Mouse (Mus musculus) ovary, postnatal 14 days (tissue): Measurements from ENCODE around the gene Orm2.

Source experiments
- DNase-seq: peaks from one replicate; pipeline ENCODE4 v3.0.0; 2022; ENCODE audit warnings: low spot score

Orm2 gene

GRCm38 (mm10) chr4:63362150-63362549 is at the start of gene Orm2:
Gene Orm2, plus strand, starts transcription at chr4:63362449.
- no peak for DNase-seq

- DNase-seq = no peak
Observed at GRCm38 (mm10) chr4:63314063-63314462, 48.2 kb upstream of the Orm2 start.

GRCm38 (mm10) chr4:63316076-63316746 is 46.0 kb upstream of the Orm2 start:
- DNase-seq = peak; percentile 22

GRCm38 (mm10) chr4:63319566-63319965 is 42.7 kb upstream of the Orm2 start:
- peak; percentile 67 for DNase-seq

GRCm38 (mm10) chr4:63323275-63323815 is 38.9 kb upstream of the Orm2 start:
- no peak for DNase-seq

GRCm38 (mm10) chr4:63333403-63333802 is 28.8 kb upstream of the Orm2 start:
- no peak for DNase-seq

- DNase-seq = no peak
Observed at GRCm38 (mm10) chr4:63338414-63339076, 23.7 kb upstream of the Orm2 start.

GRCm38 (mm10) chr4:63342491-63342890 is 19.8 kb upstream of the Orm2 start:
- DNase-seq = no peak

- no peak for DNase-seq
Observed at GRCm38 (mm10) chr4:63343608-63344007, 18.6 kb upstream of the Orm2 start.

GRCm38 (mm10) chr4:63344295-63344694 is 18.0 kb upstream of the Orm2 start, which contains the start of gene Orm1:
Gene Orm1, plus strand, starts transcription at chr4:63344560.
- DNase-seq = no peak

GRCm38 (mm10) chr4:63345261-63345660 is 17.0 kb upstream of the Orm2 start:
- DNase-seq = no peak

GRCm38 (mm10) chr4:63346659-63347058 is 15.6 kb upstream of the Orm2 start:
- DNase-seq = no peak

GRCm38 (mm10) chr4:63348524-63348923 is 13.7 kb upstream of the Orm2 start:
- no peak for DNase-seq

GRCm38 (mm10) chr4:63355877-63356665 is 6.2 kb upstream of the Orm2 start, which contains the start of gene Orm3:
Gene Orm3, plus strand, starts transcription at chr4:63356162.
- DNase-seq = no peak

- DNase-seq = no peak
Observed at GRCm38 (mm10) chr4:63356981-63357570, 5.2 kb upstream of the Orm2 start.

GRCm38 (mm10) chr4:63359861-63360260 is 2.4 kb upstream of the Orm2 start:
- DNase-seq = no peak

GRCm38 (mm10) chr4:63368577-63368976 is 6.3 kb downstream of the Orm2 start:
- peak; percentile 87 for DNase-seq

GRCm38 (mm10) chr4:63370897-63371296 is 8.6 kb downstream of the Orm2 start:
- DNase-seq = no peak

GRCm38 (mm10) chr4:63371890-63372289 is 9.6 kb downstream of the Orm2 start:
- no peak for DNase-seq

- no peak for DNase-seq
Observed at GRCm38 (mm10) chr4:63373404-63373803, 11.2 kb downstream of the Orm2 start.

- DNase-seq = no peak
Observed at GRCm38 (mm10) chr4:63374331-63374730, 12.1 kb downstream of the Orm2 start.

- DNase-seq = peak; percentile 36
Observed at GRCm38 (mm10) chr4:63375367-63375766, 13.1 kb downstream of the Orm2 start.
